Comparison of ENCODE assay signal across 1 mouse cellular context in the genomic region with DNA sequence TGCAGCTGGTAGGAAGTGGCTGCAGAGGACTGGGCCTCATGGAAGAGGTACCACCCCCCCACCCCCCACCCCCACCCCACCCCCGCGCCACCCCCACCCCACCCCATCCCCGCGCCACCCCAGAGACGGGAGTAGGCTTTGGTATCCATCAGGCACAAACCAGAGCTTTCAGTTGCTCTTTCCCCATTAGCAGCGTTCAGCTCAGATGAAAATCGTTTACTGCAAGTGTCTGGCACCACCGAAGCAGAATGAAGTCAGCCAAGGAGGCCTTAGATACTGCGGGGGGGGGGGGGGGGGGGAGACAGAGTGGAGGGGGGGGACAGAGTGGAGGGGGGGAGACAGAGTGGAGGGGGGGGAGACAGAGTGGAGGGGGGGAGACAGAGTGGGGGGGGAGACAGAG.
TF ChIP-seq lines count a peak whose summit lies in the region.

No protein-coding gene starts in this region.

TF ChIP-seq in CH12.LX, 34 proteins besides CTCF, POLR2A, EP300 and RAD21 (continued from another document):
- no peak for TF ChIP-seq KAT2A (IDR thresholded peaks at IDR 0.05; ENCODE audit: insufficient replicate concordance, low read length)
